Mouse (Mus musculus): ENCODE measurements around the gene Cox11. TPM values are rescaled to one million over a fixed set of nuclear protein-coding genes. Genes with fewer than 3 reads are reported as not detected.

Cox11 gene
- polyA plus RNA-seq, 1 experiment from 2014 or later: 32.4 TPM

DNA sequence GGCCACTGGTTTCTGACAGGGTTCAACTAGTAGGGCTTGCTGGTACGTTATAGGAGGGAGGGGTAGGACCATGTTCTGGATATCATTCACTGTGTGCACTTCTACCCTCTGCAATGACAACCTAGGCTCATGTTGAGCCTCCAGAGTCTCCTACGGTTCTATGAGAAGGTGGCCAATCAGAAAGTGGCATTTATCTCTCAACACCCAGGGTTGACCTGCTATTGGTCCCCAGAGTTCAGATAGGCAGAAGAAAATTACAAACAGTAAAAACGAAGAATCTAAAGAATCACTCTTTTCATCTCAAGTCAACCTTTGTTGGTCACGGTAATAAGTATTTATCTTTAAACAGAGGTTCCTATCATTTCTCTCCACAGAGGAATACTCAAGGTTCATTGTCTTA, 28.9 kb downstream of the Cox11 start:
- Histone ChIP-seq H3K36me3 (peaks cover 14% of the 10 kb centered on the region; the same call in 1 of the 2 replicates), H3K27me3 (ENCODE audit: insufficient read depth, poor library complexity, severe bottlenecking) (no peaks in the 10 kb centered on the region), H3K4me1 (replicated peaks) (peaks cover 32% of the 10 kb centered on the region), H3K27ac (no peak overlapping the region), H3K9me3 (no peaks in the 10 kb centered on the region), H3K4me3 (no peak overlapping the region)
- WGBS: 88% methylated on average over 4 of the region's 4 CpGs
- no peak for DNase-seq (ENCODE audit: low spot score)

DNA sequence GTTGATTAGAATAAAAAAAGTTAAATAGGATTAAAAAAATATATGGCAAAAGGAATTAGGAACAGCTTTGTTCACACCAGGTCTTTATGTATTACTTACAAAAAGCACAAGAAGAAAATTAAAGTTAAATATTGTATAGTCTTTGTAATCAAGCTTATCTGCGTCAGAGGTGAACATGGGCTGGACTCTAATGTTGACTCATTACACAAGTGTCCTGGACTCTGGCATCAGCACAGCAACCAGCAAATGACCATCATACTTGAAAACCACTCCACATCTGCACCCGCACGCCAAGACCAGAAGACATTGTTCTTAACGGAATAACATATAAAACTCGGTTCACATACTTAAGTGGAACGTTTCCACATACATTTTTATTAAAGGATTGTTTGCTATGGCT, 29.4 kb downstream of the Cox11 start:
- WGBS: 96% methylated on average over 6 of the region's 6 CpGs
- Histone ChIP-seq H3K27ac (no peak overlapping the region), H3K36me3 (peaks cover 17% of the 10 kb centered on the region), H3K27me3 (ENCODE audit: insufficient read depth, poor library complexity, severe bottlenecking) (no peaks in the 10 kb centered on the region), H3K4me1 (replicated peaks) (peaks cover 32% of the 10 kb centered on the region), H3K4me3 (no peak overlapping the region), H3K9me3 (no peaks in the 10 kb centered on the region)
- no peak for DNase-seq (ENCODE audit: low spot score)

DNA sequence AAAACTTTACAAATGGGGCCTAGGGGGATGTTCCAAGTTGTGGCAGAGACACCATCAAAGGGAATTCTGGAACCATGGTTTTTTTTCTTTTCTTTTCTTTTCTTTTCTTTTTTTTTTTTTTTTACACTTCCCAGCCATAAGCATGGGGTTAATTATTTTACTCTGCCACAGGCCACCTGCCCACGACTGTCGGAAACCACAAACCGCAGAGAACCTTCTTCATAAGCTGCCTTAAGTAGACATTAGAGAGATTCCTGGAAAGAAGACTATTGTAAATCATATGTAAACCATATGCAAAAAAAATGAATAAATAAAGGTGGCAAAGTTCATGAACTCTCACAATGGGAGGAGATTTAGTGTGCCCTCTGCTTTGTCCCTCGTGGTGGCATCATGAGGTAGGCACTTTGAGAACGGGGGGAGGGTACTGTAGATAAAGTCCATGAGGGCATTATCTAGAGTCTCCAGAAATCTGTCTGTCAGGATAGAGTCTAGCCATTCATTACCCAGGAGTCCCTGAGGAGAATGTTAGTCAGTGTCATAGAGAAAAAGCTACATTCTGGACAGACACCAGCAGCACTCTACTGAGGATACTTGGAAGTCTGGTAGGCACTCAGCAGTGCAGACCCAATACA, 37.6 kb downstream of the Cox11 start:
- 88% methylated on average over 5 of the region's 5 CpGs for WGBS
- no peaks in the 10 kb centered on the region for H3K9me3 ChIP-seq
- DNase-seq (ENCODE audit: low spot score): no peak

DNA sequence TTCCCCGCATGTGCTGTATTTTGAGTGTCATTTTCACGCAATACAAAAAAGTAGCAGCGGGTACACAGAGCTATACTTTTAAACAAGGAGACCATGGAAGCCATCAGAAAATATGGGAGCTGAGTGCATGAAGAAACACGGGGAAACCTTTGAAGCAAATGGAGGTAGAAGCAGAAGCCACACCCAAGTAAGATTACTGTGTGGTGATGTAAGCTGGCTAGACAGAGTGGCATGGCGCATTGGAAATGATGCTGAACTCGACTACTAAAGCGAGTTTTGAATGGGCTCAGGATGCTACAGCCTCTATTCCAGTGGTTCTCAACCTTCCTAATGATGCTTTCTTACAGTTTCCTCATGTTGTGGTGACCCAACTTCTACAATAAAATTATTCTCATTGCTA, 39.1 kb downstream of the Cox11 start:
- H3K4me1 ChIP-seq (replicated peaks): 0 out of 2 replicates have a peak, but pooled peaks cover 5% of the 10 kb centered on the region
- no peaks in the 10 kb centered on the region for H3K27me3 ChIP-seq (ENCODE audit: insufficient read depth, poor library complexity, severe bottlenecking)
- peaks cover 21% of the 10 kb centered on the region for H3K36me3 ChIP-seq
- WGBS: 92% methylated on average over 7 of the region's 7 CpGs
- H3K27ac ChIP-seq: no peak overlapping the region
- H3K9me3 ChIP-seq: no peaks in the 10 kb centered on the region
- H3K4me3 ChIP-seq: no peak overlapping the region
- no peak for DNase-seq (ENCODE audit: low spot score)

More for the DNA sequence above, 37.6 kb downstream of the Cox11 start:
- H3K36me3 ChIP-seq: peaks cover 14% of the 10 kb centered on the region
- no peaks in the 10 kb centered on the region for H3K27me3 ChIP-seq (ENCODE audit: insufficient read depth, poor library complexity, severe bottlenecking)
- 0 out of 2 replicates have a peak, but pooled peaks cover 5% of the 10 kb centered on the region for H3K4me1 ChIP-seq (replicated peaks)
- H3K27ac ChIP-seq: no peak overlapping the region
- H3K4me3 ChIP-seq: no peak overlapping the region

DNA sequence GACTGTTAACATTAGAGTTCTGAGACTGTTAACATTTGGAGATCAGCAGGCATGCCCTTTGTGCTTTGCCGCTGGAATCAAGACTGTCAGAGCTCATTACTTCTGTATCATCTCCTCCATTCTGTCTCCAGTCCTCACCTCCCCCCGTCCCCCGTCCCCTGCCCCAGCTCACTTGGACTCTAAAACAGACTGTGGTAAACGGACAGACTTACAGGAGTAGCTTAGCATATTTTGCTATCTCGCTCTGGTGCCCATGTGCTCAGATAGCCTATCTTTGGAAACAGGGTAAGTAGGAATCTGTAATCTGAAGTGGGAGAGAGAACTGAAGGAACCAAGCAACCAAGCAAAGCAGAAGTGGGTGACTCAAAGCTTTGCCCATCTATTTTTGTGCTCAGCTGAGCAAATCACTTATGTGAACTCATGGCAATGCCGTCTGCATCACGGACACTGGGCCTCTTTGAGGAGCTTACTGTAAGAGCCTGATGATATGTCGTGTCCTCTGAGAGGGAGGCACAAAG, 39.9 kb downstream of the Cox11 start:
- DNase-seq (ENCODE audit: low spot score): no peak
- no peak overlapping the region for H3K4me3 ChIP-seq
- 0 out of 2 replicates have a peak, but pooled peaks cover 5% of the 10 kb centered on the region for H3K4me1 ChIP-seq (replicated peaks)
- H3K27ac ChIP-seq: no peak overlapping the region
- no peaks in the 10 kb centered on the region for H3K27me3 ChIP-seq (ENCODE audit: insufficient read depth, poor library complexity, severe bottlenecking)
- WGBS: 78% methylated on average over 8 of the region's 8 CpGs
- peaks cover 21% of the 10 kb centered on the region for H3K36me3 ChIP-seq
- H3K9me3 ChIP-seq: no peaks in the 10 kb centered on the region

DNA sequence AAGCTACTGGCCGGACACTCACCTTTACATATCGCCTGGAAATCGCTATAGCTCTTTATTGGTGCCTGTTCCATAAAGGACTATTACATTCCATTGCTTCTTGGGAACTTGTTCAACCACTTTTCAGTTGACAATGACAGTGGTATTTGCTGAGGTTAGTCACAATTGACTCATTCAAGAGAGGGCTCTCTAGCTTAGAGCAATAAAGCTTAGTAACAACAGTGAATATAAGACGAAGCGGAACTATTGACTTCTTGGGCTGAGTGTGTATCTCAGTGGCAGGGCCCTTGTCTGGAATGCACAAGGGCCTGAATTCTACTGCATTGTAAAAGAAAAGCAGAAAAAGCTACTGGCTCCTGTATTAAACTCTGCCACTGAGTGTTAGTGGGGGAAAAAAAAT, 40.6 kb downstream of the Cox11 start:
- peaks cover 26% of the 10 kb centered on the region for H3K36me3 ChIP-seq
- no peak overlapping the region for H3K27ac ChIP-seq
- no peaks in the 10 kb centered on the region for H3K27me3 ChIP-seq (ENCODE audit: insufficient read depth, poor library complexity, severe bottlenecking)
- H3K4me3 ChIP-seq: no peak overlapping the region
- H3K4me1 ChIP-seq (replicated peaks): 0 out of 2 replicates have a peak, but pooled peaks cover 5% of the 10 kb centered on the region
- WGBS: 92% methylated on average over 5 of the region's 5 CpGs
- H3K9me3 ChIP-seq: no peaks in the 10 kb centered on the region
- no peak for DNase-seq (ENCODE audit: low spot score)

DNA sequence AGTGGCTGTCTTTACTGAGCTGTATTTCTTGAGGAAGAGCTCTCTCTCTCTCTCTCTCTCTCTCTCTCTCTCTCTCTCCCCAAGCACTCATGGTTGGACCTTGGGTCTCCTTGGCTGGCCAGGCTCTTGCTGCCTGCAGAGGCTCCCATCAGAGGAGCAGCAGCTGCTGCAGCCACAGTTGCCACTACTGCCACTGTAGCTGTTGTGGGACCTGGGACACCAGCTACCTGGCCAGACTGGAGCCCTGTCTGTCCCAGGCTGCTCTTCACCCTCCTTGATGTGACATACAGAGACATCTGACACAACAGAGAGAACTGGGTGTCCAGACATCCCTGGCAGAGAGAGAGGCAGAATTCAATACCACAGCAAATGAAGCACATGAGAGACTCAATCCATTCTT, 43.2 kb downstream of the Cox11 start:
- 0 out of 2 replicates have a peak, but pooled peaks cover 5% of the 10 kb centered on the region for H3K4me1 ChIP-seq (replicated peaks)
- H3K27ac ChIP-seq: no peak overlapping the region
- DNase-seq (ENCODE audit: low spot score): no peak
- H3K36me3 ChIP-seq: peaks cover 28% of the 10 kb centered on the region
- no peak overlapping the region for H3K4me3 ChIP-seq
- no peaks in the 10 kb centered on the region for H3K9me3 ChIP-seq
- H3K27me3 ChIP-seq (ENCODE audit: insufficient read depth, poor library complexity, severe bottlenecking): no peaks in the 10 kb centered on the region

DNA sequence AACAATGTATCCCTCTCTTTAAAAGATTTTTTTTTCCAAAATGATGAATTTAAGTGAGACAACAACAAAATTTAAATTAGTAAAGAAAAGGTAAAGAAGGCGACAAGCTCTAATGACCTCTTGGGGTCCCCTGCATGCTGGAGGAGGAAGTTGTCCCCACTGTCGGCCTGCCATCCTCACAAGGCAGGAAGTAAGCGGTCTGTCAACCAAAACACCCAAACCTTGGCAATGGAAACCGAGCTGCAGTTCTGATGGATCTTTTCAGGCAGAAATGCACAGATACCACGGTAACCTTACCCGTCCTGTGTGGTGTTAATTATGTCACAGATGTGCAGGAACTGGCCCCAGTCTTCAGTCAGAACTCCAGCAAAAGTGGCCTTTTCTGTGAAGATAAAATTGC, 46.8 kb downstream of the Cox11 start:
- WGBS: 73% methylated on average over 6 of the region's 6 CpGs
- no peak overlapping the region for H3K4me3 ChIP-seq
- H3K4me1 ChIP-seq (replicated peaks): peaks cover 17% of the 10 kb centered on the region; the same call in 1 of the 2 replicates
- no peak for DNase-seq (ENCODE audit: low spot score)
- peaks cover 26% of the 10 kb centered on the region for H3K36me3 ChIP-seq
- H3K27ac ChIP-seq: no peak overlapping the region
- H3K27me3 ChIP-seq (ENCODE audit: insufficient read depth, poor library complexity, severe bottlenecking): peaks cover 22% of the 10 kb centered on the region; the same call in 1 of the 2 replicates
- H3K9me3 ChIP-seq: no peaks in the 10 kb centered on the region

DNA sequence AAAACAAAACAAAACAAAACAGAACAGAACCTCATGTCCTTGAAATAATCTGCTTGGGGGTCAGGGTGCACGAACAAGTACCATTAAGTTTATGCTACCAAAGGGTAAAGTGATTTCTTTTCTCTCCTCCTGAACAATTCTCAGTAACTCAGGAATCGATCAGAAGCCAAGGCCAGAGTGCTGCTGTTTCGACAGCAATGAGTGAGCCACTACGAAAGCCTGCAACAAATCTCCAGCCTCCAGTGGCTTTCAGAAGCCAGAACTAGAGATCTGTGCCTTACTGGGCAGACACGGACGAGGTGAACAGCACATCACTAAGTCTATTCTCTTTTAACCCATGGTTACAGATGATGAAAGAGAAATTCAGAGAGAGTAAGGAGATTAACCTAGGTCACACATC, 47.2 kb downstream of the Cox11 start:
- Histone ChIP-seq H3K4me3 (no peak overlapping the region), H3K36me3 (peaks cover 24% of the 10 kb centered on the region), H3K27ac (no peak overlapping the region), H3K27me3 (ENCODE audit: insufficient read depth, poor library complexity, severe bottlenecking) (peaks cover 22% of the 10 kb centered on the region; the same call in 1 of the 2 replicates), H3K9me3 (no peaks in the 10 kb centered on the region), H3K4me1 (replicated peaks) (peaks cover 21% of the 10 kb centered on the region; the same call in 1 of the 2 replicates)
- 85% methylated on average over 6 of the region's 6 CpGs for WGBS
- no peak for DNase-seq (ENCODE audit: low spot score)

DNA sequence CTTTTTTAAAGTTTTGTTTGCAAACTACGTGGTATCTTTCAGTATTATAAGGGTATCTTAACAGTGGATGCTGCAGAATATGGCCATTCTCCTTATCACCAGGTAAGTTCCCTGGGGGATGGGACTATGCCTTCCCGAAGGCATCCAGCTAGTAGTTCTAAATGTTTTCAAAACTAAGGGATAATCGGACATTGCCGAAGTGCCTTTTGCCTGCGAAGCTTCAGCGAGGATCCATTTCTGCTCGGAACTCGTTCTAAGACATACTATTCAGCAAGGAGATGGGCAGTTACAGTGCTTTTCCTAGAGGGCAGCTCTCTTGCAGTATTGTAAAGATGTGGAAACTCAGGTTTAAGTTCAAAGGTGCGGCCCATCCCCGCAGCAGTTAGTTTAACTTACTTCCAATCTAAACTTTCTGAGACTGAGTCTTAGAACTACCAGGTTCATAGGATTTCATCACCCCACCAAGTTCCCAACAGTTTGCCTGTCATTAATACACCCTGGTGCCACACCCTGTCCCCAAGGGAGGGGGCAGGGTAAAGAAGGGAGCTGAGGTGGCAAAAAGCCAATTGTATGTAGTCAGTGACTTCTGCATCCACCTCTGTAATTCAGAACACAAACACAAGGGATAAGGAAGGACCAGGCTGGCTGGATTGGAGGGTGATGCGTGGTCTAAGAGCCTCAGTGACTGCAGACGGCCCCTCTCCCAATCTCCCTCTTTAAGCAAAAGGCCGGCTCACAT, 48.5 kb downstream of the Cox11 start:
- WGBS: 72% methylated on average over 13 of the region's 13 CpGs

DNA sequence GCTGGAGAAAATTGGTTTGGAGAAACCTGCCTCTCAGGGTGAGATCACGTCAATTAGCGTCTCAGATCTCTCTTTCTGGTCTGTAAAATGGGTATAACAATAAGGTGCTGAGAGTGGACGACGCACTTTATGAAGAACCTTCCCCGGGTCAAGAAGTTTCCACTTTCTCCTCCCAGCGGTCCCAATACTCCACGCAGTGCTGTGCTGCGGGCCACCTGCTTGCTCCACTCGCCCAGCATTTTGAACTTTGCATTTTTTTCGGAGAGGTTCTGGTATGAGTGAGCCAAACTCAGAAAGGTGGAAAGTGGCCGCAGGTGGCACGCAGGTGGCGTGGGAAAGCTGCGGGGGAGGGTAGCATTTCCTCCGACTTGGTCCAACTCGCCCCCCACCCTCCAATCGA, 49.1 kb downstream of the Cox11 start:
- no peak for DNase-seq (ENCODE audit: low spot score)
- no peaks in the 10 kb centered on the region for H3K9me3 ChIP-seq
- H3K36me3 ChIP-seq: peaks cover 12% of the 10 kb centered on the region; the same call in 1 of the 2 replicates
- WGBS: 1% methylated on average over 17 of the region's 17 CpGs
- H3K4me1 ChIP-seq (replicated peaks): peaks cover 33% of the 10 kb centered on the region; the same call in 1 of the 2 replicates
- peaks cover 22% of the 10 kb centered on the region; the same call in 1 of the 2 replicates for H3K27me3 ChIP-seq (ENCODE audit: insufficient read depth, poor library complexity, severe bottlenecking)
- peak overlapping the region; percentile 74 for H3K4me3 ChIP-seq
- peak overlapping the region; percentile 86 for H3K27ac ChIP-seq

More for the DNA sequence above, 48.5 kb downstream of the Cox11 start:
- Histone ChIP-seq H3K27me3 (ENCODE audit: insufficient read depth, poor library complexity, severe bottlenecking) (peaks cover 22% of the 10 kb centered on the region; the same call in 1 of the 2 replicates), H3K4me3 (peak overlapping the region; percentile 74), H3K4me1 (replicated peaks) (peaks cover 33% of the 10 kb centered on the region; the same call in 1 of the 2 replicates), H3K27ac (peak overlapping the region; percentile 86), H3K9me3 (no peaks in the 10 kb centered on the region), H3K36me3 (peaks cover 12% of the 10 kb centered on the region; the same call in 1 of the 2 replicates)
- DNase-seq (ENCODE audit: low spot score): no peak

DNA sequence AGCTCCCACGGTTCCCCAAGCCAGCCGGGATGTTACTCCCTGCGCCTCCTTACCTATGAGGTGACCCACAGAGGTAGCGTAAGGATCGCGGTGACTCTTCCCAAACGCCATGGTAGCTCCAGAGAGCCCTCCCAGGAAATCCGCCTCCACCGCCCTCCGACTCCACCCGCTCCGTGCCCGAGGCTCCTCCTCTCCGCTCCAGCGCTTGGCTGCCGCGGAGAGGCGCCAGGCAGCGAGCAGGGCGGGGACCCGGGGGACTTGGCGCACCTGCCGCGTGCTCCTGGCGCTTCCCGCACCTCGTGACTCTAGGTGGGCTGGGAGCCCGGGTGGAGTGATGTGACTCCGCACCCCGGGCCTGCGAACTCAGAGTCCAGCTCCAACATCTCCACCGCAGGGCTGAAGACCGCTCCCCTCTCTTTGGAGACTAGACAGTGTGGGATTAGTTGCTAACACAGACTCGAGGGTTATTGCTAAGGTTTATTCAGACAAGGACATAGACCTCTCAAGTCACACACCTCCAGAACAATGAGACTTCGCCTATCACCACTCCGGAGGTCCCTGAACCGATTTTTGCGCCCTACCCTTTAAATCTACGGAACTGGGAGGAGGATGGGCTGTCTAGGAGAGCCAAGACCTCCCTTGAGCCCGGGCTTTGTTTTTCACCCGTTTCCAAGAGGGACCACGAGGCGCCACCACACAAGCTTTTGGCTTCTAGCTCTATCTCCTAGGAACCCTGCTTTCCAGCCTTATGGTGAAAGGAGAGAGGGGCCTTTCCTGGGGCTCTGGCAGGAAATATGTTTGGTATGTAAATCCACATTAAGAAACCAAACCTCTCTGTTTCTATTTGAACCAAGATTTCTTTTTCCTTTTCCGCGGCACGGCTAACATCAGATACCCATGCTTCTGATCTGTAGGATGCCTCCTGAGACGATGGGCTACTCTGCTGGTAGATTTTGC, 49.8 kb downstream of the Cox11 start, which contains the start of gene Tom1l1:
TSS of gene Tom1l1 (minus strand) at position 907 of the 957 bp plus-strand sequence.
- no peaks in the 10 kb centered on the region for H3K9me3 ChIP-seq
- H3K27ac ChIP-seq: peak within 1 kb of the TSS; percentile 86
- WGBS: 8% methylated on average over 47 of the region's 47 CpGs
- peak; percentile 77 for DNase-seq (ENCODE audit: low spot score)
- peaks cover 7% of the 10 kb centered on the region; the same call in 1 of the 2 replicates for H3K36me3 ChIP-seq
- H3K27me3 ChIP-seq (ENCODE audit: insufficient read depth, poor library complexity, severe bottlenecking): peaks cover 22% of the 10 kb centered on the region; the same call in 1 of the 2 replicates
- peak within 1 kb of the TSS; percentile 74 for H3K4me3 ChIP-seq
- peaks cover 33% of the 10 kb centered on the region; the same call in 1 of the 2 replicates for H3K4me1 ChIP-seq (replicated peaks)

Measured in hindbrain, embryonic 10.5 days (tissue).